Mouse (Mus musculus) CH12.LX (cell line): ENCODE measurements around the gene Gm15737.

Source experiments
- CTCF ChIP-seq, 2 experiments: IDR thresholded peaks in 1 of 2; conservative IDR thresholded peaks in 1 of 2; 2 replicates each; pipeline ENCODE4 v1.5.1; 2011 to 2012; ENCODE audit warnings: low read depth in 2 of 2, low read length in 2 of 2, improper control_type of control experiment in 1 of 2, inconsistent platforms in 1 of 2, mild to moderate bottlenecking in 1 of 2, moderate library complexity in 1 of 2
- E2F4 ChIP-seq: IDR thresholded peaks from 2 replicates; pipeline ENCODE4 v1.6.1; 2011; ENCODE audit warnings: low read depth, low read length, improper control_type of control experiment; ENCODE audit not compliant: insufficient replicate concordance
- EP300 ChIP-seq: IDR thresholded peaks from 2 replicates; pipeline ENCODE4 v1.6.1; 2011; ENCODE audit warnings: low read length, improper control_type of control experiment
- GABPA ChIP-seq: IDR thresholded peaks from 2 replicates; pipeline ENCODE4 v1.6.1; 2012; ENCODE audit warnings: low read depth, low read length, improper control_type of control experiment, inconsistent platforms; ENCODE audit not compliant: insufficient replicate concordance
- KAT2A ChIP-seq: IDR thresholded peaks from 2 replicates; pipeline ENCODE4 v1.6.1; 2012; ENCODE audit warnings: low read length, improper control_type of control experiment, inconsistent platforms; ENCODE audit not compliant: insufficient replicate concordance
- MEF2A ChIP-seq: IDR thresholded peaks from 2 replicates; pipeline ENCODE4 v1.6.1; 2014; ENCODE audit warnings: low read depth, mild to moderate bottlenecking, inconsistent platforms, low read length, improper control_type of control experiment, borderline replicate concordance
- POLR2A ChIP-seq: IDR thresholded peaks from 2 replicates; pipeline ENCODE4 v1.6.1; 2011; ENCODE audit warnings: low read depth, mild to moderate bottlenecking, improper control_type of control experiment, low read length
- SIN3A ChIP-seq: IDR thresholded peaks from 2 replicates; pipeline ENCODE4 v1.6.1; 2012; ENCODE audit warnings: low read length, improper control_type of control experiment, inconsistent platforms
- TBP ChIP-seq: conservative IDR thresholded peaks from 2 replicates; pipeline ENCODE4 v1.6.1; 2011; ENCODE audit warnings: low read depth, low read length, improper control_type of control experiment

DNA sequence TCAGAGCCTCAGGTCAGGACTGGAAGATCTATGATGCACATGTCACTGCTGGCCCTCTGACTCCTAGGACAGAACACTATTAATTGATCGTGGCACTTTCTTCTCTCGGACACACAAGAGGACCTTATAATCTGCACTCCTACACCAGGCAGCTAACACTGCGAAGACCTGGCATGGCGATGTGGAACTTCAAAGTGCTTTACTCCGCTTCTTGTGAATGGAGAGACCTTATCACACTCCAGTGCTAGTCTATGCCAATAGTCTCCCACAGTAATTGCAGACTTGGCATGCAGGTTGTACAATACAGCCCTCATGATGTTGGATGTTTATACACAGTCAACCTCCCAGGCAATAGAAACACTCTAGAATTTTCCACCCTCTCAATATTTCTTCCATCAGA lies 9.6 kb downstream of the Gm15737 start:
- TF ChIP-seq CTCF (conservative IDR thresholded peaks at IDR 0.05 in 1 of 2, IDR thresholded peaks at IDR 0.05 in 1 of 2; ENCODE audit: low read depth in 2 of 2, low read length in 2 of 2) (no peak), KAT2A (no peak), E2F4 (no peak), POLR2A (no peak), SIN3A (no peak), GABPA (no peak), MEF2A (no peak), EP300 (no peak), TBP (no peak)
